Mouse (Mus musculus) heart, postnatal 10 days (tissue): ENCODE measurements around the gene Pebp1. TPM values are rescaled to one million over a fixed set of nuclear protein-coding genes. Genes with fewer than 3 reads are reported as not detected.

Experiments
- DNase-seq, 2 experiments: peaks; one replicate each; pipeline ENCODE4 v3.0.0; 2021
- intact Hi-C: fragments of 180-260 bp; cut with DNase I; formaldehyde crosslinking; loops from one replicate; pipeline ENCODE4 v1.15.1; 2025
- total RNA-seq, 2 experiments: library from RNA; stranded (reverse); gene quantifications; 2 replicates each; pipeline ENCODE4 v1.2.3; 2021

Gene Pebp1
- total RNA-seq, 2 experiments from 2014 or later = 430 to 431 TPM

DNA sequence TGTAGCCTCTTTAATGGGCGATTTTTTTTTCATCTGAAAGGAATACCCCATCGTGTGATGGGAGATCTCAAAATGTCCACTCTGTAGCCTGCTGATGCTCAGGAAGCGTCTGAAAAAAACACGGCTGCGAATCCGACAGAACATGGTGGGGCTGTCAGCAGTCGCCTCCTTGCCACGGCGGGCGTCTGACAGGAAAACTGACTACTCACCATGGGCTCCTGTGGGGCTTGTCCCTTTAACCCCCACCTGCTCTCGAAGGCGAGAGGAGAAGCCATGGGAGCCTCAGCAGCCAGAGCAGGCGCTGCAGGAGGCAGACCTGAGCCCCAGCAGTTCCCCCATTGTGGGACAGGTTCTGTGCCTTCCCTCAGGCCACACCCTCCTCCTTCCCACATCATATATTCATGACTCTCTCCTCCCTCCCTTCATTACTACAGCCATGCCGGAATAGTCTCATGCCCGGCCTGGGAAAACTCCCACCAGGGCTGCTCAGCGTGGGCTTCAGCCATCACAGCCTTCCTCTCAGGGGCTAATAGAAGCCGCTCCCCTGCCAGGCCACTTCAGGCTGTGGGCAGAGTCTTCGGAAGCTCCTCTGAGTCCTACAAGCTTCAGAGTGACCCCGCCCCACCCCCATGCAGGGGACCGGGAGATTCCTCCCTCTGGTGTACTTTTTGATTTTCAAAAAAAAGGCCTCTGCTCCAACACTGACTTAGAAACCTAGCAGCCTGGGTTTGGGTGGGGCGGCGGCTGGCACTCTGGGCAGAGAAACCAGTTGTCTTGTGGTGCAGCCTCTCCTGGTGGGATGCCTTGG, 44.5 kb downstream of the Pebp1 start:
- no peak for DNase-seq
- intact Hi-C loops = no loop called here

DNA sequence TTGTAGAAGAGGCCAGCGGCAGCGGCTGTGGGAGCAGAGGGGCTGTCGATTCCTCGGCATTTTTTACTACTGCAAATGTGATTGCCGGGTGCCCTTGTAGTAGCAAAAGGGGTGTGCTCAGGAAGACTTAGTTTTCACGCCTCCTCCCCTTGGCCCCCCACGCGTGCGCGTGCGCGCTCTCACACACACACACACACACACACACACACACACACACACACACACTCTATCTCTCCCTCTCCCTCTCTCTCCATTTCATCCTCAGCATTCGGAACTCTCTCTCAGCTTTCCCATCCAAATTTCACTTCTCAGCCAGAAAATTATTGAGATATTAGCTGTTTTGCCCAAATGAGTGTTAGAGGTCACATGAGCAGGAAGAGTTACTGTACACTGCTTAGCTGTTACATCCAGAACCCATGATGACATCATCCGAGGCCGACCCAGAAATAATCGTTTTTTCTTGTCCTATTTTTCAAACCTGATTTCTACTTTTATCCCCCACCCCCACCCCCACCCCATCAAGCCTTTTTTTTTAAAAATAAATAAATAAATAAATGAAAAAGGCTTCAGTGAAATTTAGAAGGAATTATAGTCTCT, 45.4 kb downstream of the Pebp1 start:
- intact Hi-C loops = no loop called here
- peak in 1 of 2 experiments; percentile 3 for DNase-seq

DNA sequence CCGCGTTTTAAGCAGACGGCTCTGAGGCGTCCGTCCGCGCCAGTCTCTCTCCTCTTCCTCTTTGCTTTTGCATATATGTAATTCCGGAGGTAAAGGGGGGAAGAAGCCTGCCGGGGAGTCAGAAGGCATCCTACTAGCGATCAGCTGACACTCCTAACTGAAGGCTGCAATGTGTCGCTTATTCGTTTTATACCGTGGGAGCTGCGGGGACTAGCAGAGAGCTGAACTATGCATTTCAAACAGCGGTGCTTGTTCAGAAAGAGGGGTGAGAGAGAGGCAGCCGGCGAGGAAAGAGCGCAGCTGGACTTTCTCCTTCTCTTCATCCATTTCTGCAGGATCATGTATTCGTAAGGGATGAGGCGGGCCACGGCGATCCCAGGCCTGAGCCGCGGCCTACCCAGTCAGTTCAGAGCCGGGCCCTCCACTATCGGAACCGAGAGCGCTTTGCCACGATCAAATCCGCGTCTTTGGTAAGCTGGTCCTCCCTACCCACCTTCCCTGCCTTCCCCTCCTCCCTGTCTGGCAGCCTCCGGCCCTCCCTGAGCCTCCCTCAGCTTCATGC, 46.6 kb downstream of the Pebp1 start:
- peak; percentile 24 to 26 for DNase-seq
- intact Hi-C loops = no loop called here

DNA sequence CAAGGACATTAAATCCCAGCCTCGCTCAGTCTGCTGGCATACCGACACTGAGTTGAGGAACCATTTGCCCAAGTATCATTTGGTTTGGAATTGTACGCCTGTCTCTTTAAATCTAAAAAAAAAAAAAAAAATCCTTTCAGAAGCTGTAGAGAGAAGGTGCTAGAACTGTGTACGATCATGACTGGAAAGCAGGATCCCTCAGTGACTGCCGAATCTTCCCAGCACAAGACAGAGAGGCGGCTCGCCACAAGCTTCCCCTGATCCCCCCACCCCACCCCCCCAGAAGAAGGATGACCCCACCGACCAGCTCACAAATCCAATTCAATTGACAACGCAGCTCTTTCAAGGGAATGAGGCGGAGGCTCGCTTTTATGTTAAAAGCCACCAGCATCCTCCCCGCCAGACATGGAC, 47.1 kb downstream of the Pebp1 start:
- peak in 1 of 2 experiments; percentile 2 for DNase-seq
- intact Hi-C loops = no loop called here

DNA sequence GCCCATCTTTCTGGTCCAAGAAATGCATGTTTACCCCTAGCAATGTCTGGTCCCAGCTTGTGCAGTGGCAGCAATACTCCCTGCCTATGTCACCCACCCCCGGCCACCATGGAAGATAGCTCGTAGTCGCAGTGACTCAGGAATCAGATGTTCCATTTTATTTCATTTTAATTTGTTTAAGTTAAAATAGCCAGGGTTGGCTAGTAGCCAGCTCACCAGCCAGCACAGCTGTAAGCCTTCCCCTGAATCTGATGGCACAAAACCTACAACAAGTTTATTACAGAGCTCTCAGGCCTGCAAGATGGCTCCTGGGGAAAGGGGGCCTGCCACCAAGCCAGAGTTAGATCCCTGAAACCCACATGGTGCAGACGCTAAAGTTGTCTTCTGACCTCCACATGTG, 48.3 kb downstream of the Pebp1 start:
- intact Hi-C loops = no loop called here
- DNase-seq = no peak

DNA sequence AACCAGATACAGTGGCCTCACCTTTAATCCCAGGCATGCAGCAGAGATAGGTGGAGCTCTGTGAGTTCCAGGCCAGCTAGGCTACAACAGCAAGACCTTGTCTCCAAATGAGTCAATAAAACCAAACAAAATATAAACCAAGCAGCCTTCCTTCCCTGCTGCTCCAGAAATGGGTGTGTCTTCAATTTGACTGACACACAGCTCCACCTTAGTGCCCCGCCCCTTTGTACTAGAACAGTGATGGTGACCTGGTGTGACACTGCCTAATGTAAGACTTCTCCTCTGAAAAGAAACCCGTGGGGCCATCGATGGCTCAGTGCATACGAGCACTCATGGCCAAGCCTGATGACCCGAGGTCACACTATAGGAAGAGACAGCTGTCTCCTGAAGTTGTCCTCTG, 50.9 kb downstream of the Pebp1 start:
- intact Hi-C loops = no loop called here
- DNase-seq = no peak

Other genes with a start within 250 kb of the Pebp1 start
- 10 to 100 TPM; 63.7 to 88.5 TPM for gene Suds3, start 171.5 kb downstream of the Pebp1 start, total RNA-seq
- gene Taok3, start 167.5 kb downstream of the Pebp1 start, total RNA-seq = 1 to 10 TPM; 9.4 to 10.0 TPM
- 10 to 100 TPM; 12.8 to 17.4 TPM for gene Vsig10, start 31.5 kb upstream of the Pebp1 start, total RNA-seq
- 100 to 1,000 TPM; 108 to 118 TPM for gene Wsb2, start 69.7 kb upstream of the Pebp1 start, total RNA-seq
- 10 to 100 TPM; 14.5 to 14.9 TPM for gene Rfc5, start 101.4 kb upstream of the Pebp1 start, total RNA-seq
- under 1 TPM; 0.02 to 0.05 TPM for gene Ksr2, start 126.4 kb upstream of the Pebp1 start, total RNA-seq